Mouse (Mus musculus): ENCODE data around the gene Stag2. TPM values are rescaled to one million over a fixed set of nuclear protein-coding genes. Genes with fewer than 3 reads are reported as not detected.

The Stag2 gene
- polyA plus RNA-seq, 1 experiment, result 19.9 TPM

DNA sequence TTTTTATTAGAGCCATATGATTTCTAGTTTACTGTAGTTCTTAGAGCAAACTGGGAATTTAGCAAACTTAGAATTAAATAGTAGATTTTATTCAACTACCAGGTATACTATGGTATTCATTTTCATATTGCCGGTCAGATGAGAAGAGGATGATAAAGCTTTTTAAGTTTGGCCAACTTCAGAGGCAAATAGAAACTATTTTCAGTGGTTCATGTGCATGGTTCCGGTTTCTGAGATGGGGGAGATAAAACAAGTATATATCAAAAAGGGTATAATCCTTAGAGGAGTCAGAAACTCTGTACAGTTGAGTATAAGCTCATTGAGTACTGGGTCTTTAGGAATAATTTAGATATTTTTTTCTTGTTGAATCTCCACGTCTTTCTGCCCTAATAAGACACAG, 45.5 kb downstream of the Stag2 start:
- no peak for DNase-seq
- 28% methylated on average over 3 of the region's 3 CpGs for WGBS
- TF ChIP-seq POLR2A (IDR thresholded peaks at IDR 0.05; ENCODE audit: control insufficient read depth, extremely low read depth, insufficient read depth, low read length, poor library complexity), result no peak
- no peaks in the 10 kb centered on the region for H3K4me1 ChIP-seq (replicated peaks; ENCODE audit: control insufficient read depth, insufficient read depth, low read length)
- H3K36me3 ChIP-seq (ENCODE audit: control insufficient read depth, insufficient read depth, low read length), result no peaks in the 10 kb centered on the region
- H3K27me3 ChIP-seq (ENCODE audit: control insufficient read depth, insufficient read depth, low read length), result no peaks in the 10 kb centered on the region
- H3K27ac ChIP-seq (ENCODE audit: control insufficient read depth, insufficient read depth, low read length), result no peak overlapping the region
- H3K4me3 ChIP-seq (ENCODE audit: control insufficient read depth, insufficient read depth, low read length), result no peak overlapping the region

DNA sequence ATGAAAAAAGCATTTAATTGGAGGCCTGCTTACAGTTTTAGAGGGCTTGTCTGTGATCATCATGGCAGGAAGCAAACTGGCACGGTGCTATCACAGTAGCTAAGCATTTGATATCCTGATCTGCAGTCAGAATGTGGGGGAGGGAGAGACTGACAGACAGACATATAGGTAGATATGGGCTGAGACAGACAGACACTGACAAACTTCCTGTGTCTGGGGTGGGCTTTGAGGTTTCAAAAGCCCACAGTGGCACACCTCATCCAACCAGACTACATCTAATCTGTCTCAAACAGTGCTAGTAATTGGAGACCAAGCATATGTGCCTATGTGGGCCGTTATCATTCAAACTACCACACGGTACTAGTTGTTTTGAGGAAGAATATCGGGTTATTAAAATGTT, 53.4 kb downstream of the Stag2 start:
- H3K4me1 ChIP-seq (replicated peaks; ENCODE audit: control insufficient read depth, insufficient read depth, low read length), result no peaks in the 10 kb centered on the region
- DNase-seq, result no peak
- no peak overlapping the region for H3K4me3 ChIP-seq (ENCODE audit: control insufficient read depth, insufficient read depth, low read length)
- no peaks in the 10 kb centered on the region for H3K27me3 ChIP-seq (ENCODE audit: control insufficient read depth, insufficient read depth, low read length)
- no peak for TF ChIP-seq CTCF (IDR thresholded peaks at IDR 0.05; ENCODE audit: borderline replicate concordance, control insufficient read depth, extremely low read depth, insufficient read depth, low read length, poor library complexity)
- no peak for TF ChIP-seq POLR2A (IDR thresholded peaks at IDR 0.05; ENCODE audit: control insufficient read depth, extremely low read depth, insufficient read depth, low read length, poor library complexity)
- 57% methylated on average over 4 of the region's 4 CpGs for WGBS
- no peak overlapping the region for H3K27ac ChIP-seq (ENCODE audit: control insufficient read depth, insufficient read depth, low read length)
- H3K36me3 ChIP-seq (ENCODE audit: control insufficient read depth, insufficient read depth, low read length), result peaks cover 9% of the 10 kb centered on the region; the same call in 1 of the 2 replicates

DNA sequence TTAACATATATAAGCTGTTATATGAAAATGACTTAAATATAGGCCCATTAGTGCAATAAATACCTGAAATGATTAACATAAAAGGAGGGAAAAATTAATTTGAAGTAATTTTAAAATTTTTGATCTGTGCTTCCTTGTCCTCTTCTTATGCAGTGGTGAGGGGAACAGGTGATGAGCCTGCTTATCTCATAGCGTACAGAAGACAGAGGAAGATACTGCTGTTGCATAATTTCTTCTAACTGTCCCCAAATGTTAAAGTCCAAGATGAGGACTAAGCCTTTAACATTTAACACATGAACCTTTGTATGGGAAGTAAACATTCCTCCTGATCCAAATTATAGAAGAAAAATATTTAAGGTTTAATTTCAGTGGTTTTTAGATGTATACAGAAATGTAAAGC, 66.6 kb downstream of the Stag2 start:
- Histone ChIP-seq H3K4me1 (replicated peaks; ENCODE audit: control insufficient read depth, insufficient read depth, low read length) (no peaks in the 10 kb centered on the region), H3K27me3 (ENCODE audit: control insufficient read depth, insufficient read depth, low read length) (no peaks in the 10 kb centered on the region), H3K4me3 (ENCODE audit: control insufficient read depth, insufficient read depth, low read length) (no peak overlapping the region), H3K27ac (ENCODE audit: control insufficient read depth, insufficient read depth, low read length) (no peak overlapping the region), H3K36me3 (ENCODE audit: control insufficient read depth, insufficient read depth, low read length) (peaks cover 10% of the 10 kb centered on the region; the same call in 1 of the 2 replicates)
- TF ChIP-seq CTCF (IDR thresholded peaks at IDR 0.05; ENCODE audit: borderline replicate concordance, control insufficient read depth, extremely low read depth, insufficient read depth, low read length, poor library complexity) (no peak), POLR2A (IDR thresholded peaks at IDR 0.05; ENCODE audit: control insufficient read depth, extremely low read depth, insufficient read depth, low read length, poor library complexity) (no peak)
- no peak for DNase-seq
- WGBS, result 96% methylated on average over 1 of the region's 1 CpGs

DNA sequence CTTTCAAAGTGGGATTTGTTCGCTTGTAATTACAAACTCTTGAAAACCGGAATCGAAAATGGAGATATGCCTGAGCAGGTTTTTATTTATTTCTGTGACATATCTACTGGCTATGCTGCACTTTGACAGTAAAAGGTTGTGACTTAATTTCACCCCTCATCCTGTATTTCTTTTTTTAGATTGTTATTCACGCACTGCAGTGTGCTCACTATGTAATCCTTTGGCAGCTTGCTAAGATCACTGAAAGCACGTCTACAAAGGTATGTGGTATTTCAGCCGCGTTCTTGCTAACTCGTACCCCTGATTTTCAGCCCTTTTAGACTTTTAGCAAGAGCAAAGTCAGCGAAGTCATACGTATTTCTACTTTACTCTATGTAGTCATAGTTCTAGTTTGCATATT, 101.2 kb downstream of the Stag2 start:
- 98% methylated on average over 10 of the region's 10 CpGs for WGBS
- no peak overlapping the region for H3K4me3 ChIP-seq (ENCODE audit: control insufficient read depth, insufficient read depth, low read length)
- DNase-seq, result no peak
- H3K4me1 ChIP-seq (replicated peaks; ENCODE audit: control insufficient read depth, insufficient read depth, low read length), result no peaks in the 10 kb centered on the region
- no peaks in the 10 kb centered on the region for H3K27me3 ChIP-seq (ENCODE audit: control insufficient read depth, insufficient read depth, low read length)
- no peak overlapping the region for H3K27ac ChIP-seq (ENCODE audit: control insufficient read depth, insufficient read depth, low read length)
- H3K36me3 ChIP-seq (ENCODE audit: control insufficient read depth, insufficient read depth, low read length), result peaks cover 4% of the 10 kb centered on the region; the same call in 1 of the 2 replicates
- TF ChIP-seq CTCF (IDR thresholded peaks at IDR 0.05; ENCODE audit: borderline replicate concordance, control insufficient read depth, extremely low read depth, insufficient read depth, low read length, poor library complexity), result no peak
- no peak for TF ChIP-seq POLR2A (IDR thresholded peaks at IDR 0.05; ENCODE audit: control insufficient read depth, extremely low read depth, insufficient read depth, low read length, poor library complexity)

DNA sequence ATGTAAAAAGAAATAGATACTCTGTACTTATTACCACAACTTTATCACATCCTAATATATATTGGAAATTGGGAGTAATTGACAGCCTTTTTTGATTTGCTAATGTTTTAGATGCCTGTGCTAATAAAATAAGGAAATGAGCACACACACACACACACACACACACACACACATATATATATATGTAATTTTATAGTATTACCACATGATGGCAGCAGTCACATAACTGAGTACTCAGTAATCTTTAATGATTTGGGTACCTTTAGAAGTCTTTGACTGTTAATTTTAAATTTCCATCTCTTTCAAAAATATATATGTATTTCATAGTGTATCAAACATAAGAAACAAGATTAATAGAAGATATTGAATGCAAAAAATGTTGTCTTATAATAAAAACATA, 123.6 kb downstream of the Stag2 start:
- Histone ChIP-seq H3K4me3 (ENCODE audit: control insufficient read depth, insufficient read depth, low read length) (no peak overlapping the region), H3K36me3 (ENCODE audit: control insufficient read depth, insufficient read depth, low read length) (peaks cover 14% of the 10 kb centered on the region), H3K4me1 (replicated peaks; ENCODE audit: control insufficient read depth, insufficient read depth, low read length) (no peaks in the 10 kb centered on the region), H3K27me3 (ENCODE audit: control insufficient read depth, insufficient read depth, low read length) (no peaks in the 10 kb centered on the region), H3K27ac (ENCODE audit: control insufficient read depth, insufficient read depth, low read length) (no peak overlapping the region)
- no peak for DNase-seq
- TF ChIP-seq CTCF (IDR thresholded peaks at IDR 0.05; ENCODE audit: borderline replicate concordance, control insufficient read depth, extremely low read depth, insufficient read depth, low read length, poor library complexity) (no peak), POLR2A (IDR thresholded peaks at IDR 0.05; ENCODE audit: control insufficient read depth, extremely low read depth, insufficient read depth, low read length, poor library complexity) (no peak)

DNA sequence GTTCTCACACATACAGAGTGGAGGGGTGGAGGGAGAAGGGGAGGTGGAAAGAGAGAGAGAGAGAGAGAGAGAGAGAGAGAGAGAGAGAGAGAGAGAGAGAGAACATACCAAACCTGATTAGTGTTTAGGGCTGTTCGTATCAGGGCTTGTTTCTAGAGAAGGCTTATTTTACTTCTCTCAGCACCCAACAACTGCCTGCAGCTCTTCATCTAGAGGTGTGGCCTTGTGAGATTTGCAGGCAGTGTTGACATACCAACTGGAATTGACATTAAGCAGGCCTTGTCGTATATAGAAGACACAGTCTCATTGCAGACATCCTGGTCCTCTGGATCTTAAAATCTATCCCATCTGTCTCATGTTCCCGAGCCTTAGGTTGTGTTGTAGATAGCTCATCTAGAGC, 141.1 kb downstream of the Stag2 start:
- no peak overlapping the region for H3K27ac ChIP-seq (ENCODE audit: control insufficient read depth, insufficient read depth, low read length)
- no peaks in the 10 kb centered on the region for H3K36me3 ChIP-seq (ENCODE audit: control insufficient read depth, insufficient read depth, low read length)
- H3K4me3 ChIP-seq (ENCODE audit: control insufficient read depth, insufficient read depth, low read length), result no peak overlapping the region
- TF ChIP-seq CTCF (IDR thresholded peaks at IDR 0.05; ENCODE audit: borderline replicate concordance, control insufficient read depth, extremely low read depth, insufficient read depth, low read length, poor library complexity) (no peak), POLR2A (IDR thresholded peaks at IDR 0.05; ENCODE audit: control insufficient read depth, extremely low read depth, insufficient read depth, low read length, poor library complexity) (no peak)
- no peak for DNase-seq
- WGBS, result 95% methylated on average over 3 of the region's 3 CpGs
- no peaks in the 10 kb centered on the region for H3K4me1 ChIP-seq (replicated peaks; ENCODE audit: control insufficient read depth, insufficient read depth, low read length)
- H3K27me3 ChIP-seq (ENCODE audit: control insufficient read depth, insufficient read depth, low read length), result no peaks in the 10 kb centered on the region

DNA sequence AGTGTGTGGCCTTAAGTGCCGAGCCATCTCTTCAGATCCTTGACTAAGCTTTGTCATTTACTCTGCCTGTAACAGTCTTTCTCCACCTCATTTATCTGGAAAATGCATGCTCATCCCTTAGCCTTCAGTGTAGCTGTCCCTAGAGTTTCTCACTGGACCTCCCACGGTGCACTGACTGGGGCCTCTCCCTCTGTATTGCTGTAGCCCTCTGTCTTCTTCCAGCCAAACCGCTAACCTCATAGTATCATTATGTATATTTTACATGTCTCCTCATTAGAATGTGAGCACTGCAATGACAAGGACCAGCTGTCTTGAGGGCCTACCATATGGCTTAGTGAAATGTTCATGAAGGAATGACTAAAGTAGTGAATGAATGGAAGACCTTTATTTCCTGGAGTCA, 166.1 kb downstream of the Stag2 start:
- 97% methylated on average over 3 of the region's 3 CpGs for WGBS
- Histone ChIP-seq H3K4me1 (replicated peaks; ENCODE audit: control insufficient read depth, insufficient read depth, low read length) (no peaks in the 10 kb centered on the region), H3K27me3 (ENCODE audit: control insufficient read depth, insufficient read depth, low read length) (no peaks in the 10 kb centered on the region)

More for the DNA sequence above, 166.1 kb downstream of the Stag2 start:
- H3K27ac ChIP-seq (ENCODE audit: control insufficient read depth, insufficient read depth, low read length), result no peak overlapping the region
- no peak overlapping the region for H3K4me3 ChIP-seq (ENCODE audit: control insufficient read depth, insufficient read depth, low read length)
- DNase-seq, result no peak
- no peaks in the 10 kb centered on the region for H3K36me3 ChIP-seq (ENCODE audit: control insufficient read depth, insufficient read depth, low read length)
- TF ChIP-seq POLR2A (IDR thresholded peaks at IDR 0.05; ENCODE audit: control insufficient read depth, extremely low read depth, insufficient read depth, low read length, poor library complexity), result no peak

All from thymus, adult 2 months (tissue).